Mouse (Mus musculus) C2C12 (cell line): ENCODE data around the gene Zc3h15. TPM values are rescaled to one million over a fixed set of nuclear protein-coding genes. Genes with fewer than 3 reads are reported as not detected.
A peak's percentile ranks its signal among the peaks of the same experiment; 100 is the strongest.

Source experiments
- H3K27me3 ChIP-seq: one replicate; pipeline ENCODE4 v1.6.1; 2011; ENCODE audit not compliant: control insufficient read depth, insufficient read depth, insufficient read length
- H3K36me3 ChIP-seq: one replicate; pipeline ENCODE4 v1.6.1; 2011; ENCODE audit not compliant: control insufficient read depth, insufficient read depth
- H3K4me3 ChIP-seq: one replicate; pipeline ENCODE4 v1.5.1; 2011; ENCODE audit warnings: mild to moderate bottlenecking, control low read depth; ENCODE audit not compliant: poor library complexity, insufficient read depth, severe bottlenecking
- H3K79me2 ChIP-seq: one replicate; pipeline ENCODE4 v1.6.1; 2011; ENCODE audit not compliant: control insufficient read depth, insufficient read depth
- H3K79me3 ChIP-seq: one replicate; pipeline ENCODE4 v1.6.1; 2011; ENCODE audit warnings: low read depth, control low read depth
- H3ac ChIP-seq: one replicate; pipeline ENCODE3; 2011; ENCODE audit warnings: low read depth; ENCODE audit not compliant: control insufficient read depth, insufficient read length
- CEBPB ChIP-seq: IDR thresholded peaks from one replicate; pipeline ENCODE4 v1.6.1; 2011; ENCODE audit warnings: low read depth, mild to moderate bottlenecking, control low read depth, moderate library complexity
- CTCF ChIP-seq: IDR thresholded peaks from one replicate; pipeline ENCODE4 v1.5.1; 2011; ENCODE audit not compliant: control insufficient read depth, insufficient read depth, insufficient read length
- FOSL1 ChIP-seq: IDR thresholded peaks from one replicate; pipeline ENCODE4 v1.8.0; 2011; ENCODE audit warnings: mild to moderate bottlenecking, low read length; ENCODE audit not compliant: poor library complexity, insufficient read depth, severe bottlenecking
- MAX ChIP-seq: IDR thresholded peaks from one replicate; pipeline ENCODE4 v1.6.1; 2011; ENCODE audit warnings: mild to moderate bottlenecking, control low read depth
- MYOD1 ChIP-seq: IDR thresholded peaks from one replicate; pipeline ENCODE4 v1.6.1; 2011; ENCODE audit warnings: low read depth; ENCODE audit not compliant: control insufficient read depth, insufficient read length
- MYOG ChIP-seq: IDR thresholded peaks from one replicate; pipeline ENCODE4 v1.6.1; 2011; ENCODE audit not compliant: control insufficient read depth, insufficient read length; ENCODE audit errors: extremely low read depth
- USF1 ChIP-seq: IDR thresholded peaks from one replicate; pipeline ENCODE4 v1.6.1; 2011; ENCODE audit warnings: low read depth, mild to moderate bottlenecking, control low read depth, moderate library complexity
- polyA plus RNA-seq: library from polyadenylated mRNA; unstranded; fragments of >200 nt; fragmentation: generic; extraction: Trizol; gene quantifications from one replicate; pipeline ENCODE4 v1.2.1, GENCODE M21; 2012; ENCODE audit warnings: missing spikeins

Zc3h15 gene
- polyA plus RNA-seq, 1 experiment: 52.1 TPM

DNA sequence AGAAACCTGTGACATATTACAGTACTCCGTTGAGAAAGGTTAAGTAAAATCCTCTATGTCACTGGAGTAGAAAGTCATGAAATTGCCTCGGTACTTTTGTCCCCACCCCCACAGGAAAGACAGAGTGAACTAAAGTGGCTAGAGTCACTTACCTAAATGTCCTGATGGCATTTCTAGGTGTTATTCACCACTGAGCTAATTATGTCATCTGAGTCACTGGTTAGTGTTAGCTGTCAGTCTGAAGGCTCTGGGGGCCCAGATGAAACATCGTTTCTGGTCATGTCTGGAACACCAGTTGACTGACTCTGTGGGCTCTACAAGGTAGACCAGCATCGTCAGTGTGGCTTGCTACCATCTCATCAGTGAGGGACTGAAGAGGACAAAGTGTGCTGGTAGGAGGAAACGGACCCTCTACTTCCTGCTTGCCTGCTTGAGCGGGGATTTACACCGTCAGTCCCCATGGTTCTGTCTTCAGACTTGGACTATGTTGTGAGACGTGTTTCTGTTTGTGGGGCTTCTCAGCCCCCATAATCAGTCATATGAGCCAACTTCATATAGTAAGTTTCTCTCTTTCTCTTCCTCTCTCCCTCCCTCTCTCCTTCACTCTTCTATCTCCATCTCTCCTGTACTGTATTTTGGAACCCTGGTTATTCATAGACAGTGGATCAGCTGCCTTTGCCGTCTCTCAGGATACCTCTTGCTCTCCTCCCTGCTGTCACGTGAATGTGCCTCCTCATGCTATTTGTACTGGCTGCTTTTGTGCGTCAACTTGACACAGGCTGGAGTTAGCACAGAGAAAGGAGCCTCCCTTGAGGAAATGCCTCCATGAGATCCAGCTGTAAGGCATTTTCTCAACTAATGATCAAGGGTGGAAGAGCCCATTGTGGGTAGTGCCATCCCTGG lies 51.4 kb downstream of the Zc3h15 start:
- no peaks in the 10 kb centered on the region for H3K79me3 ChIP-seq
- no peaks in the 10 kb centered on the region for H3K36me3 ChIP-seq
- no peak overlapping the region for H3ac ChIP-seq
- no peaks in the 10 kb centered on the region for H3K27me3 ChIP-seq
- no peak overlapping the region for H3K4me3 ChIP-seq
- no peak for TF ChIP-seq USF1
- TF ChIP-seq MAX: no peak
- no peak for TF ChIP-seq FOSL1
- no peak for TF ChIP-seq CEBPB
- TF ChIP-seq CTCF: no peak
- no peak for TF ChIP-seq MYOG
- TF ChIP-seq MYOD1: no peak
- H3K79me2 ChIP-seq: no peaks in the 10 kb centered on the region

DNA sequence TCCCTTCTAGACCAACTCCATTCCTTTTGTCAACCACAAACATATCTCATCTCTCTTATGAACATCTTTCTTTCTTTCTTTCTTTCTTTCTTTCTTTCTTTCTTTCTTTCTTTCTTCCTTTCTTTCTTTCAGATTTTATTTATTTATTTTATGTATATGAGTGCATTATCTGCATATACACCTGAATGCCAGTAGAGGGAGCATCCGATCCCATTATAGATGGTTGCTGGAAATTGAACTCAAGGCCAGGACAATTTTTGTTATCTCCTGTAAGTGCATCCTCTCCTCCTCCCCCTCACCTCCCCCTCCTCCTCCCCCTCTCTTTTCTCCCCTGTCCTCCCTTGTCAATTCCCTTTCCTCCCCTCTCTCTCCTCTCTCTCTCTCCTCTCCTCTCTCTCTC lies 54.2 kb downstream of the Zc3h15 start:
- H3K79me3 ChIP-seq: no peaks in the 10 kb centered on the region
- H3K4me3 ChIP-seq: no peak overlapping the region
- no peaks in the 10 kb centered on the region for H3K27me3 ChIP-seq
- H3K36me3 ChIP-seq: no peaks in the 10 kb centered on the region
- TF ChIP-seq MAX (no peak), CEBPB (no peak), FOSL1 (no peak), MYOD1 (no peak), CTCF (no peak)
- no peak overlapping the region for H3ac ChIP-seq
- H3K79me2 ChIP-seq: no peaks in the 10 kb centered on the region

DNA sequence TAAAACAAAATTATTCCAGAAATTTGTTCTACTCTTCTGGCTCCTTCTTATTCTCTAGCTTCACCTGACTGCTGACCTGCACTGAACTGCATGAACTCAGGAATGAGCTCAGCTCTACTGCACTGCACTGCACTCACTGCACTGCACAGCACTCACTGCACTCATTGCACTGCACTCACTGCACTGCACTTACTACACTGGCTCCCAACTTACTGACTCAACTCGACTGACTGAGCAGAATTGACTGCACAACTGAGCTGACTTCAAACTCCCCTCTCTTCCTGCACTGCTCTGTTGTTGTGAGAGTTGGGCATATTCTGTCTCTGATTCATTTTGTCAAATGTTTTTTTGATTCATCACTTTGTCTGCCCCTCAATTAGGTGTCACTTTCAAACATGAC lies 55.1 kb downstream of the Zc3h15 start:
- Histone ChIP-seq H3K36me3 (no peaks in the 10 kb centered on the region), H3K79me2 (no peaks in the 10 kb centered on the region), H3K27me3 (no peaks in the 10 kb centered on the region), H3ac (no peak overlapping the region), H3K79me3 (no peaks in the 10 kb centered on the region), H3K4me3 (no peak overlapping the region)
- TF ChIP-seq CEBPB: no peak
- TF ChIP-seq MYOD1: no peak
- TF ChIP-seq FOSL1: no peak
- no peak for TF ChIP-seq MAX
- no peak for TF ChIP-seq MYOG
- TF ChIP-seq USF1: no peak
- no peak for TF ChIP-seq CTCF

DNA sequence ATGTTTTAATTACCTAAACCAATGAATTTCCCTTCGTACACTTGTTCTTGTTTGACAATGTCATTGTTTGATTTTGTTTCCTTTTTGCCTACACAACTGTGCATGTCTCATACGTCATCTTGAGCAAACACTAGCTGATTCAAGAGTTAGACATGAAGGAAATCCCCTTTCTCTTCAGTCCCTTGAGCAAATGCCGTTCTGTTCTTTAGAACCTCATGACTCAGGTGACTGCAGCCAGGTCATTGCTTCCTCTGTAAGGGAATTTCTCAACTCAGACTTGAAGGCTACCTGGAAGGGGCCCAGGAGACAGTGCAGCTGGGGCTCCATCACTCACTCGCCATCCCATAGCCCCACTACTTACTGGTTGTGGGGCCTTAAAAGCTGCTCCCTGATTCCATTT lies 56.4 kb downstream of the Zc3h15 start:
- Histone ChIP-seq H3K27me3 (no peaks in the 10 kb centered on the region), H3K36me3 (no peaks in the 10 kb centered on the region), H3K79me2 (no peaks in the 10 kb centered on the region), H3K4me3 (no peak overlapping the region), H3ac (no peak overlapping the region), H3K79me3 (no peaks in the 10 kb centered on the region)
- TF ChIP-seq CTCF: no peak
- no peak for TF ChIP-seq CEBPB
- no peak for TF ChIP-seq MAX
- no peak for TF ChIP-seq USF1
- TF ChIP-seq MYOG: no peak
- no peak for TF ChIP-seq MYOD1
- TF ChIP-seq FOSL1: no peak

DNA sequence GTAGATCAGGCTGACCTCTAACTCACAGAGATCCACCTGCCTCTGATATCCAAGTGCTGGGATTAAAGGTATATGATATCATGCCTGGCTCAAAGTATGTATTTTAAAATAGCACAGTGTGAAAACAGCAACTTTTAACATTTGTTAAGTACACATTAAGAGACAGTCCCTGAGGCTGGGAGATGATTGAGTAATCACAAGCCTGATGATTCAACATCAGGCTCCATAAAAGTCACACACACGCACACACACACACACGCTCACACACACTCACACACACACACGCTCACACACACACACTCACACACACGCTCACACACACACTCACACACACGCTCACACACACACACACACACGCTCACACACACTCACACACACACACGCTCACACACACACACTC lies 58.2 kb downstream of the Zc3h15 start:
- Histone ChIP-seq H3K79me2 (no peaks in the 10 kb centered on the region), H3K4me3 (no peak overlapping the region), H3K79me3 (no peaks in the 10 kb centered on the region), H3K27me3 (no peaks in the 10 kb centered on the region), H3K36me3 (no peaks in the 10 kb centered on the region), H3ac (no peak overlapping the region)
- no peak for TF ChIP-seq MAX
- TF ChIP-seq CEBPB: peak; percentile 14
- no peak for TF ChIP-seq MYOD1
- TF ChIP-seq CTCF: no peak
- TF ChIP-seq MYOG: no peak
